Mouse (Mus musculus) brain, embryonic 14.5 days (tissue): ENCODE results near the gene 2010300C02Rik.

Experiments used
- CTCF ChIP-seq: fragments of 200-500 bp; IDR thresholded peaks from 2 replicates; pipeline ENCODE4 v1.5.1; 2012; ENCODE audit warnings: inconsistent platforms, mild to moderate bottlenecking, moderate library complexity, borderline replicate concordance; ENCODE audit not compliant: insufficient read depth, insufficient read length; ENCODE audit errors: extremely low read depth
- POLR2A ChIP-seq: fragments of 200-500 bp; IDR thresholded peaks from 2 replicates; pipeline ENCODE4 v1.6.1; 2012; ENCODE audit warnings: mild to moderate bottlenecking, inconsistent platforms, borderline replicate concordance; ENCODE audit not compliant: poor library complexity, insufficient read depth, insufficient read length, severe bottlenecking; ENCODE audit errors: extremely low read depth

DNA sequence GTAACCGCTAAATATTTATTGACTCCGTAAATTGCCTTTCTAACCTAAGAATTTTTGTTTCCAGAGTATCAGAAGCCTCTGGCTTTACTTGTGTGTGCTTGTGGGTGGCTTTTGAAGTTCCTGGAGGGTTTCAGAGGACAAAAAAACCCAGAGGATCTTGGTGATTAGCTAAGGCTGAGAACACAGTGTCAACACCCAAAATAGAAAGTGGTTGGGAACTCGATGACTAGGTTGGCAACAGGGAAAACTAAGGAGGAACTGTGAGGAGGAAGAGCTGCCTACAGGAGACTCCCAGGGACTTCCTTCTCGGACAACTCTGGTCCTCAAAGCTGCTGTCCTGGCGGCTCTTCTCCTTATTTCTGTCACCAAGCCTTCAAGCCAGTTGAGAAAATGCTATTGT lies 1.2 kb upstream of the 2010300C02Rik start:
- no peak for TF ChIP-seq POLR2A
- TF ChIP-seq CTCF: no peak
